Mouse (Mus musculus) right cerebral cortex, postnatal 25 days (tissue): ENCODE data around the gene Knop1.

Experiments
- DNase-seq: peaks from one replicate; pipeline ENCODE4 v3.0.0; 2022

Knop1 gene

DNA sequence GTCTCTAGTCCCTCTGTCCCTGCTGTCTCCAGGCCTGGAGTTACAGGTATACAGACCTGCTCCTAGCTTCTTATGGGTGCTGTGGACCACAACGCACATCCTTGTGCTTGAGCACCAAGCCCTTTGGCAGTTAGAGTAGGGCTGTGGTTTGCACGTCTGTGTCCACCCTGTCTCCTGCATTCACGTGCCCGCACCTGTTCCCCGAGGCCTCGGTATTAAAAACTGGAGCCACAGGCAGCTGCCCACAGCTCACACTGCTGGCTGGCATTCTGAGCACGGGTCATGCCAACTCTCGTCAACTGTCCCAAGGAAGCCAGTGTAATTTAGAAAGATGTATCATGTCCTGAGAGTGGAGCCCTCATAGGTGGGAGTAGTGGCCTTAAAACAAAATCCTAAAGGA is 60.3 kb downstream of the Knop1 start:
- DNase-seq, result no peak

DNA sequence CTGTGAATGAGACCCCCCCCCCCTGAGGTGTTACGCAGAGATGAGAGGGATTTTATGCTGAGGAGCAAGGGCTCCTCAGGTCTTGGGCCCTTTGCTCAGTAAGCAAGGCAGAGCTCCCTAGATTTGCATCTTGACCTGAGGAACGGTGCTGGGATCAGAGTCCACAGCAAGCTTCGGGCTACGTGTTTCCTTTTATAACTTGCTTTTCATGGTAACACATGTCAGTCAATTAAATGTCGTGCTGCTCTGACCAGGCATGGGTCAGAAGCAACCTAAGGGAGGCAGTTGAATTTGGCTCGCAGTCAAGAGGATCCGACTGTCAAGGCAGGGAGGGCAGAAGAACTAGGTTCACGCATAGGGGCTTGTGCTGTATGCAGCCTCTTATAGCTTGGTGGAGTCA is 62.2 kb downstream of the Knop1 start:
- DNase-seq, result no peak
